Comparison of ENCODE assay signal across 12 mouse cellular contexts in genomic region chr4:34468096-34468495, GRCm38 (mm10).
DNase-seq lines count a peak whose midpoint lies in the region; TF ChIP-seq lines count a peak whose summit lies in the region.
"Had no signal": no experiment of that assay in that cellular context is flagged by ENCODE, and none has a peak within 500 bp of the region (broad histone marks: within the 10 kb centered on the region; RNA-seq: fewer than 3 reads in every experiment).

No protein-coding gene starts in this region.

- DNase-seq in kidney, adult 9 months = peak; percentile 15
- no peak for DNase-seq in kidney, adult 18-20 months
- DNase-seq in brain, adult 2 months (ENCODE audit: low read depth, low spot score) = peak; percentile 1
- peak; percentile 30 for DNase-seq in brain, embryonic 14.5 days (ENCODE audit: low read depth)
- DNase-seq in lung, postnatal 10 days = peak; percentile 34
- DNase-seq in thymus, adult 18-20 months = no peak
- DNase-seq in left cerebral cortex, adult 18-20 months (ENCODE audit: low spot score in 2 of 2) = no peak
- DNase-seq: adrenal gland, postnatal 14 days; cerebellum, adult 11-12 months; cerebellum, postnatal 36 days; gastrocnemius, postnatal 14 days; thymus, postnatal 36 days had no signal

- TF ChIP-seq POLR2A in brain, embryonic 14.5 days (IDR thresholded peaks at IDR 0.05; ENCODE audit: borderline replicate concordance, extremely low read depth, insufficient read depth, insufficient read length, poor library complexity, severe bottlenecking) = no peak

- TF ChIP-seq CTCF in brain, embryonic 14.5 days (IDR thresholded peaks at IDR 0.05; ENCODE audit: borderline replicate concordance, extremely low read depth, insufficient read depth, insufficient read length) = no peak

Comparison
In these comparisons a context has a peak if more than half of its experiments do, and no peak if none do; other contexts are left out.
1. DNase-seq: peak in kidney, adult 9 months (single experiment), brain, adult 2 months (single experiment), brain, embryonic 14.5 days (single experiment) and lung, postnatal 10 days (single experiment); none in kidney, adult 18-20 months (single experiment), thymus, adult 18-20 months (0 of 2) and left cerebral cortex, adult 18-20 months (0 of 2).